Mouse (Mus musculus) fibroblast of lung, adult 2 months (primary cell): ENCODE results near the gene Chfr.

Experiments
- DNase-seq: peaks from one replicate; pipeline ENCODE4 v3.0.0-alpha.2; 2011; ENCODE audit warnings: low read depth

The Chfr gene

GRCm38 (mm10) chr5:110135293-110136086, at the start of gene Chfr:
Gene Chfr (plus strand): TSS chr5:110135842.
- peak; percentile 97 for DNase-seq

- DNase-seq: no peak
Measured at GRCm38 (mm10) chr5:110086161-110086866, 49.3 kb upstream of the Chfr start.

- DNase-seq: no peak
Measured at GRCm38 (mm10) chr5:110091546-110091945, 44.1 kb upstream of the Chfr start.

- peak; percentile 88 for DNase-seq
Measured at GRCm38 (mm10) chr5:110094030-110094846, 41.4 kb upstream of the Chfr start, which contains the start of gene Gm35315. Gene Gm35315 (minus strand): TSS chr5:110094420.

- no peak for DNase-seq
Measured at GRCm38 (mm10) chr5:110094847-110095213, 40.8 kb upstream of the Chfr start.

GRCm38 (mm10) chr5:110098991-110099477, 36.6 kb upstream of the Chfr start:
- no peak for DNase-seq

- DNase-seq: no peak
Measured at GRCm38 (mm10) chr5:110099656-110100580, 35.7 kb upstream of the Chfr start, which contains the start of gene Plcxd1. Gene Plcxd1 (plus strand): TSS chr5:110099969.

- no peak for DNase-seq
Measured at GRCm38 (mm10) chr5:110100921-110101631, 34.6 kb upstream of the Chfr start.

GRCm38 (mm10) chr5:110101716-110102347, 33.8 kb upstream of the Chfr start:
- no peak for DNase-seq

GRCm38 (mm10) chr5:110102429-110102828, 33.2 kb upstream of the Chfr start:
- no peak for DNase-seq

- no peak for DNase-seq
Measured at GRCm38 (mm10) chr5:110102853-110103625, 32.6 kb upstream of the Chfr start.

GRCm38 (mm10) chr5:110103901-110104615, 31.6 kb upstream of the Chfr start:
- DNase-seq: no peak

GRCm38 (mm10) chr5:110104616-110105380, 30.8 kb upstream of the Chfr start:
- DNase-seq: no peak

GRCm38 (mm10) chr5:110106140-110106871, 29.3 kb upstream of the Chfr start:
- DNase-seq: no peak

GRCm38 (mm10) chr5:110106901-110107564, 28.6 kb upstream of the Chfr start:
- no peak for DNase-seq

GRCm38 (mm10) chr5:110107581-110108304, 27.9 kb upstream of the Chfr start, which contains the start of gene Gtpbp6:
Gene Gtpbp6 (minus strand): TSS chr5:110108197.
- DNase-seq: peak; percentile 90
